17 mouse cellular contexts compared by ENCODE assay signal in the genomic region with DNA sequence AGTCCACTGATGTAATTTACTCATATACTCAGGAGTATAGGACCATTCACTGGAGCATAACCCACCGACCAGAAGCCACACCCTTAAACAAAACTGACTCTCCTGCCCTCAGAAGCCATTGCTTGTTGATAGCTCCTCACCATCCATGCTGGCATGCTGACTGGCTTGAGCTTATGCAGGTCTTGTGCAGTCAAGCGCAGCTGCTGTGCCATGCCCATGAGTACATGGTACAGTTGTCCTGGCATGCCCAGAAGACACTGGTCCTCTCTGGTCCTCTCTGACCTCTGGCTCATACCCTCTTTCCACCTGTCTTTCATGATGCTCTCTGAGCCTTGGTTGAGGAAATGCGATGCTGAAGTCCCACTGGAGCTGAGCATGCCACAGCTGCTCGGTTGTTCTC. TPM values are rescaled to one million over a fixed set of nuclear protein-coding genes. Genes with fewer than 3 reads are reported as not detected.
"Had no signal": no experiment of that assay in that cellular context is flagged by ENCODE, and none has a peak within 500 bp of the region (broad histone marks: within the 10 kb centered on the region; RNA-seq: fewer than 3 reads in every experiment).

No protein-coding gene starts in this region.

- DNase-seq: lung, adult 18-20 months; lung, embryonic 14.5 days; lung, postnatal 10 days; lung, postnatal 4 days; right cerebral cortex, postnatal 14 days; thymus, adult 2 months; thymus, postnatal 25 days; thymus, postnatal 4 days had no signal

- H3K9ac ChIP-seq: liver, embryonic 14.5 days; lung, embryonic 14.5 days; midbrain, embryonic 13.5 days; neural tube, embryonic 12.5 days; stomach, embryonic 15.5 days had no signal

- H3K4me1 ChIP-seq: stomach, embryonic 15.5 days had no signal

- H3K36me3 ChIP-seq: midbrain, embryonic 13.5 days; neural tube, embryonic 12.5 days; stomach, embryonic 15.5 days had no signal

- H3K4me2 ChIP-seq: lung, embryonic 14.5 days; midbrain, embryonic 11.5 days; midbrain, embryonic 13.5 days; neural tube, embryonic 12.5 days; stomach, embryonic 15.5 days had no signal

- ATAC-seq: midbrain, embryonic 13.5 days; midbrain, embryonic 16.5 days had no signal

- H3K4me3 ChIP-seq: midbrain, embryonic 13.5 days; neural tube, embryonic 12.5 days; stomach, embryonic 15.5 days had no signal

- H3K9me3 ChIP-seq: midbrain, embryonic 13.5 days; neural tube, embryonic 12.5 days; stomach, embryonic 15.5 days had no signal

- H3K27me3 ChIP-seq: neural tube, embryonic 12.5 days had no signal

- H3K27ac ChIP-seq: liver, embryonic 14.5 days; midbrain, embryonic 13.5 days; neural tube, embryonic 12.5 days; stomach, embryonic 15.5 days; stomach, postnatal 0 days had no signal

RNA-seq across cellular contexts. Expression of gene Hoxa1, which starts 34.4 kb away (rescaled TPM):
- polyA plus RNA-seq: midbrain, embryonic 16.5 days had no signal

RNA-seq across cellular contexts. Expression of gene Hoxa2, which starts 41.0 kb away (rescaled TPM):
- polyA plus RNA-seq: midbrain, embryonic 13.5 days had no signal

RNA-seq across cellular contexts. Expression of gene 5730596B20Rik, which starts 53.6 kb away (rescaled TPM):
- polyA plus RNA-seq: midbrain, embryonic 11.5 days; midbrain, embryonic 13.5 days; midbrain, embryonic 16.5 days; spleen, adult 2 months; testis, adult 2 months had no signal
